Mouse (Mus musculus) activated CD4-positive, CD25-positive, alpha-beta regulatory T cell, adult 4 months (primary cell): ENCODE data around the gene Noxred1. TPM values are rescaled to one million over a fixed set of nuclear protein-coding genes. Genes with fewer than 3 reads are reported as not detected.
"Not testable (repeated sequence)": the region's sequence is repeated elsewhere in the genome, so short reads cannot be mapped to it uniquely, and the experiment has no call there.

Experiments used
- ATAC-seq: one replicate; pipeline ENCODE4 v1.8.0; 2017
- polyA plus RNA-seq, 2 experiments: library from polyadenylated mRNA; unstranded; fragments of 100-300 nt; shearing (Covaris generic); gene quantifications; one replicate each; pipeline ENCODE4 v1.2.1; 2017

Gene Noxred1
- 1 to 10 TPM in 1 of 2 experiments, under 1 TPM in 1; 0.64 to 1.2 TPM for polyA plus RNA-seq

GRCm38 (mm10) chr12:87238632-87239031 is at the start of gene Noxred1:
Gene Noxred1, minus strand, starts transcription at chr12:87238732.
- ATAC-seq, result no peak

DNA sequence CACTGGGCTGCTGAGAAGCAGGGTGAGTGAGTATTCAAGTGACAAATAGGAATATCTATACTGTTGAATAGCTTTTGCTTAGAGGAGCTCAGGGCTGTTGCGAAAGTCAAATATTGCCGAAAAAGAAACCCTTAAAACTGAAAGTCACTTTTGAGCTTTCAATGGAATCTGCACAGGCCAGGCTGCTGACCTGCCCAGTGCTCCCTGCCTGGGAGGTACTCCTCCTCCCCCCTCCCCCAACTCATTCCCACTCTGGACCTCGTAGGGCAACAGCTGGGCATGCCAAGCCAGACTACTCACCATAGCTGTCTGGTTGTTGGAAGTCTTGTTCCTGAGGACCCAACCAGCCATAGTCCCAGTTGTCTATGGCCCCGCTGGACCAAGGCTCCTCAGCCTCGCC is 46.2 kb upstream of the Noxred1 start:
- ATAC-seq, result no peak

DNA sequence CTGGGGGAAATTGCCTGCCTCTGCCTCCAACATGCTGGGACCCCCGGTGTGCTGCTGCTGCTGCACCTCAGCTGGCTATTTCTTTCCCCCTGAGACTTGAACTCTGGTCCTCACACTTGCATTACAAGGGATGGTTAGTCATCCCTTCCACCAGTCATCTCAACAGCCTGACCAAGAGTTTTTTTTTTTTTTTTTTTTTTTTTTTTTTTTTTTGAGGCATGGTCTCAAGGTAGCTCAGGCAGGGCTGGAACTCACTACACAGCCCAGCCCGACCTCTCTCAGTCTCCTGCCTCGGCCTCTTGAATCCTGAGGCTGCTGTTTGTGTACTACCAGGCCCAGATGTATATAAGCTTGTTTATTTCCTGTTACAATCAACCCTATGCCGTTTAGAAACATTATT is 45.7 kb upstream of the Noxred1 start:
- no peak for ATAC-seq

GRCm38 (mm10) chr12:87283706-87284105 is 45.2 kb upstream of the Noxred1 start:
- ATAC-seq, result no peak

- ATAC-seq, result no peak
Measured at GRCm38 (mm10) chr12:87282743-87283142, 44.2 kb upstream of the Noxred1 start.

- no peak for ATAC-seq
Measured at GRCm38 (mm10) chr12:87281766-87282165, 43.2 kb upstream of the Noxred1 start.

GRCm38 (mm10) chr12:87279879-87280278 is 41.3 kb upstream of the Noxred1 start:
- ATAC-seq, result no peak

DNA sequence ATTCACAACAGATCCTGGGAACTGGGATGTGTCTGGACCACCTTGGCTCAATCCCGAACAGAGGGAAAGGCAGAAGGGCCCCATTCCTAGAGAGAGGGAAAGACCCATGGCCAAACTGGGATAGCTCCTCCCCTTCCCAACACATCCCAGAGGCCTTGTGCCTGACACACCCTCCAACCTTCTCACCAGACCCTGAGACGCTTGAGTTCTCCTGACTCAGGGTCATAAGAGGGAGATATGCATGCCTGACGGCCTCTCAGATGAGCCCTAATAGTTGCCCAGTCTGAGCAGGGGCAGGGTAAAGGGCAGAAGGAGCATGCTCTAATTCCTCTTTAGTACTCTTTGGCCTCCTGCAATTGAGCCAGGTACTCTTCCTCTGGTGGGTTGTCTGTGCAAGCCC is 40.8 kb upstream of the Noxred1 start:
- ATAC-seq, result no peak

DNA sequence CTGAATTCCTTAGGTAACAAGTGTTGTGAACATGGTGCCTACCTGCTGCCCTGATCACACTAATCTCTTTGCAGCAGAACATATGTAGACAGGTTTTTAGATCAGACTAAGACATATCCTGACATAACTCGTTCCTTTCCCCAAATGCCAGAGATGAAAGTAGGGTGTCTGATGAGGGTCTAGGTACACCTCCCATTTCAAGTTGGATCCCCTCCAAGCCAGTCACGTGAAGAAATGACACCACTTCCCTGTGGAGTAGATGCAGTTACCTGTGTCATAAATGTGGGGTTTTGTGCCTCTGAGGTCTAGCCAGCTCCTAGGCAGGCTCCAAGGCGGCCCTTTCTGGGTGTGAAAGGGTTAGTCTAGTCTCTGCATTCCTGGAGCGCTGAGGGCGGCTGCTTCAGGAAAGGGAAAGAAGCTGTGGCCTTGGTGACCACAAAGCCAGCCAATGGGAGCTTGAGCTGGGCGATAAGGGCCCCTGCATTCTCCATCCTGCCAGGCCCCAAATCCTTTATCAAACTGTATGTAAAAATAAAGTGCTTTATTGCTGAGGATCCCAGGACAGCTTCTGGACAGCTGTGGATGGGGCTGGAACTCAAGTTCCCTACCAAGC is 39.7 kb upstream of the Noxred1 start:
- ATAC-seq, result no peak

DNA sequence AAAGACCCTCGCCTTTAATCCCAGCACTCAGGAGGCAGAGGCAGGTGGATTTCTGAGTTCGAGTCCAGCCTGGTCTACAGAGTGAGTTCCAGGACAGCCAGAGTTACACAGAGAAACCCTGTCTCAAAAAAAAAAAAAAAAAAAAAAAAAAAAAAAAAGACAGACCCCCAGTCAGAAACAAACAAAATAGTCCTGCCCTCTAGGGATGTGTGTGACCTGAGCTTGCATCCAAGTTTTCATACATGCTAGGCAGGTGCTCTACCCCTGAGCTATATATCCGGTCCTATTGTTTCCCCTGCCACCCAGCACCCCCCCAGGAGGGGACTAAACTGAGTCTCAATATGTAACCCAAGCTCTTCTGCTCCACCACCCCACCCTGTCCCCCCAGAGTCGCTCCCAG is 38.7 kb upstream of the Noxred1 start:
- ATAC-seq, result not testable (repeated sequence)

GRCm38 (mm10) chr12:87274853-87275831 is 36.6 kb upstream of the Noxred1 start:
- ATAC-seq, result no peak

DNA sequence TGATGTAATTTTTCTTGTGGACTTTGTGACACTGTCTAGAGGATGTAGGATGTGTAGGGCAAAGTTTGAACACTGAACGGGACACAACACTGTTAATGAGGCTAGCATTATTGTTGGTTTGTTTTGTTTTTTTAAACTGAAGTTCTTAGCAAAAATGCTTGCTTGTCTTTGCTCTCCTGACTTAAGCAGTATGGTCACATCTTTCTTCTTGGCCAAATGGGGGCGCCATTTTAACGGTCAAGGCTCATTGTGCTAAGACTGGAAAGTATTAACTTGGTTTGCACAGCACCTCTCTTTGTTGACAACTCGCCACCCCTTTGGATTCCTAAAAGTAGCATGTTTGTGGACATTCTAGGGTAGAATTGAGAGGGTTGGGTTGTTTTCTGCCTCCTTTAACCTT is 29.1 kb upstream of the Noxred1 start:
- no peak for ATAC-seq

DNA sequence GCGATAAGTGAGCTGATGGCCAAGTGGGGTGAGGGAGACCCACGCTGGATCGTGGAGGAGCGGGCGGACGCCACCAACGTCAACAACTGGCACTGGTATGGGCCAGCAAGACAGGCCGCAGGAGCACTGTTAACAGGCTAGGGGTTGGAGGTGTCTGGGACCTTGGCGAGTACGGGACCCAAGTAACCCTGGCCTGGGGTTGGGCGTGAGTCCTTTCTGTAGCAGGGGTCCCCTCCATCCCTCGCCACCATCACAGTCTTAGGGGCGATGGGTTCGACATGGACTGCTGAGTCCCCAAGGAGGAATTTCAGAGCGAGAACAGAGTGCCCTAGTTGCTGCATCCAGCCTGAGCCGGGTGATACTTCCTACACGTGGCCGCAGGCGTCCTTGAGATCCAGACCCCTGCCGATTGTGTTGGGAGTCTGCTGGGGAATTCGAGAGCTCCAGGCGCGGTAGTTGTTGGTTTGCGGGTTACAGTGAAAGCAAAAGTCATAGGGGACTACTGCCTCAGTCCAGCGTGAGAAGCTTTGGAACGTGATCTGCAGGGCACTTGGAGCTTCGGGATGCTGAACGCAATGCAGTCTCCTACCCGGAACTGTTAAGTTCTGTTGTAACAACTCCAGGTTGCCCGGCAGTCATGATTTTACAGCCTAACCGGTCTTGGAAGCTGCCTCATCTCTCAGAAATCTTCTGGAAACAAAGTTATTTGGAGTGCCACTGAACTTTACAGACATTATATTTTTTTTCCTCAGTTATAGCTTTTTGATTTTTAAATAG is 28.5 kb upstream of the Noxred1 start:
- peak; percentile 3 for ATAC-seq

DNA sequence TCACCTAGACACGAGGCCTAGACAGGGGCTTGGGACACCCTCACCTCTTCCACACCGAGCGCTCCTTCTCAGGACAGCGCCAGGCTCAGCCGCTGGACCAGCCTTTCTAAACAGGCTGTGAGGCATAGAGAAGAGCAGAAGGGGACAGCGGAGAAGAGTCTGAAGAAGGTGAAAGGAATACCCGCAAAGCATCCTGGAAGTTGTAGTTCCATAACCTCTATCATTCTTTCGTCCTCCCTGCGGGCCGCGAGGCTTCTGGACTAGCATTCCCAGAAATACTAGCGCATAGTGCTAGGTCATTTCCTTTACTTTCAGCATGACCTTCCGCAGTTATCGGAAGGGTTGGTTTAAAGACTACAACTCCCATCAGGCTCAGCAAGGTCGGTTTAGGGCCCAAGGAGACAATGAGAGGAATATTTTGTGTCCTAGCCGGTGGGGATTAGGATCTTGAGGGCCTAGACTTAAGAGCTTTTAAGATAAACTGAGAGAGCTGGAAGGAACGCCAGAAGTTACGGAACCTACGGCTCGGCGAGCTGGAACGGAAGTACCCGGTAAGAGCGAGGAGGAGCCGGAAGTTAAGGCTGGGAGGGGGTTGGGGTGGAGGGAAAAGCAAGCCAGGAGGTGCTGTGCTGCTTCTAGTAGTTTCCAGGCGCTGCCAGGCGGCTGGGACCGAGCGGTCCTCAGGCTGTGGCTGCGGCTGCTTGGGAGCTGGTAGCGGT is 27.7 kb upstream of the Noxred1 start, which contains the start of the genes Vipas39 and Ahsa1:
TSS of gene Vipas39 (minus strand) at position 149 of the 719 bp plus-strand sequence.
TSS of gene Ahsa1 (plus strand) at position 372 of the 719 bp plus-strand sequence.
- ATAC-seq, result peak; percentile 96

- ATAC-seq, result no peak
Measured at GRCm38 (mm10) chr12:87265444-87265843, 26.9 kb upstream of the Noxred1 start.

DNA sequence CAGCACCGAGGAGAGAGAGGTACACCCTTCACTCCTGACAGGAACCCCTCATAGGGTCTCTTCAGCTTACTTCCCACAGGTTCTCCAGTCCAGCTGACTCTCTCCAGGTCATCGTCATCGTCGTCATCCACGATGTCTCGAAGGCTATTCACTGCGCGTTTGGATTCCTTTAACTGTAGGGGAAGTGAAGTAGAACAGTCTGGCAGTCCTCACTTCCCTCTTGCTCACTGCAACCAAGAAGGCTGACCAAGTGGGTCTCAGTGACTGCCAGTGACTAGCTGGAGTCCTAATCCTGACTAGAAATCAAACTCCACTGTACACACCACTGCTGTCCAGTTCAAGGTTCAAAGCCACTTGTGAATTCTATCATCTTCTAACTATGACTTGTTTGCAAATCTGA is 22.0 kb upstream of the Noxred1 start:
- ATAC-seq, result no peak

DNA sequence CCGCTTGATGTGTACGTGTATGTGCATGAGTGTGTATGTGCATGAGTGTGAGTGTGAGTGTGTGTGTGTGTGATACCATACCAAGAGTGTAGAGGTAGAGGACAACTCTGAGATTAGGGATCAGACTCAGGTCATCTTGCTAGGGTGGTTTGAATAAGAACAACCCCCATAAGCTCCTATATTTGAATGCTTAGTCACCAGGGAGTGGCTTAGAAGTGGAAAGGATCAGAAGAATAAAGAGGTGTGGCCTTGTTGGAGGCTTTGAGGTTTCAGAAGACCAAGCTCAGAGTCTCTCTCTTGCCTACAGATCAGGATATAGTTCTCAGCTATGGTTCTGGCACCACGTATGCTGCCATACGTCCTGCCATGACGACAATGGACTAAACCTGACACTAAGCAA is 18.1 kb upstream of the Noxred1 start:
- ATAC-seq, result no peak

- ATAC-seq, result no peak
Measured at GRCm38 (mm10) chr12:87253878-87254277, 15.3 kb upstream of the Noxred1 start.

DNA sequence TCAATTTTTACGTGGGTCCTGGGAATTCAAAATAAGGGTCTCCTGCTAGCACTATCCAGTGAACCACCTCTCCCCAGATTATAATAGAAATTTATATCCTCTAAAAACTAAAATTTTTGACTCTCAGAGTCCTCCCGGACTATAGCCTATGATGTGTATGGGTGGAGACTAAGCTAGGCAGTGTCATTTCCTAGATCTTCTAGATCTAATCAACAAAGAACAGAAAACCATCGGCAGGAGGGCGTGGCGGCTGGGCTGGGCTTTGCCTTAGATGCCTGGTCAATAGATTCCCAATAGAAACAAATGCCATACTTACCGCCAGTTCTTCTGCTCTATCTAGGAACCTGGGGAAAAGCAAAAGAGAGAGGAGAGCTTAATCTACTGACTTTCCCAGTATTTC is 11.6 kb upstream of the Noxred1 start:
- ATAC-seq, result no peak

- peak; percentile 52 for ATAC-seq
Measured at GRCm38 (mm10) chr12:87236882-87237483, 1.5 kb downstream of the Noxred1 start.

GRCm38 (mm10) chr12:87230379-87230895 is 8.1 kb downstream of the Noxred1 start:
- no peak for ATAC-seq
